In genomic region chrX:57326487-57327221, GRCm38 (mm10) we compare ENCODE assay signal across 8 mouse cellular contexts. TPM values are rescaled to one million over a fixed set of nuclear protein-coding genes. Genes with fewer than 3 reads are reported as not detected.
A peak's percentile ranks its signal among the peaks of the same experiment; 100 is the strongest.
DNase-seq lines count a peak whose midpoint lies in the region; ATAC-seq and TF ChIP-seq lines count a peak whose summit lies in the region.

No protein-coding gene starts in this region.

- TF ChIP-seq CTCF in spleen, adult 2 months (IDR thresholded peaks at IDR 0.05; ENCODE audit: extremely low read depth, insufficient read depth, insufficient read length, insufficient replicate concordance): no peak
- TF ChIP-seq CTCF in lung, adult 2 months (IDR thresholded peaks at IDR 0.05; ENCODE audit: insufficient read depth, low read length): no peak

- ATAC-seq in embryonic facial prominence, embryonic 11.5 days (replicated peaks; ENCODE audit: insufficient number of reproducible peaks, low FRiP score, low TSS enrichment, low read depth): peak; percentile 76
- peak; percentile 90 for ATAC-seq in neural tube, embryonic 14.5 days (ENCODE audit: low read depth)

- H3K9me3 ChIP-seq in embryonic facial prominence, embryonic 11.5 days (replicated peaks; ENCODE audit: control insufficient read depth, low read length): no peaks in the 10 kb centered on the region
- H3K9me3 ChIP-seq in heart, embryonic 10.5 days: no peaks in the 10 kb centered on the region
- no peaks in the 10 kb centered on the region for H3K9me3 ChIP-seq in neural tube, embryonic 14.5 days (ENCODE audit: control insufficient read depth, low read length)

- peak overlapping the region; percentile 5 for H3K9ac ChIP-seq in embryonic facial prominence, embryonic 11.5 days (replicated peaks; ENCODE audit: low read length)
- peak overlapping the region; percentile 32; the same call in 1 of the 2 replicates for H3K9ac ChIP-seq in neural tube, embryonic 14.5 days (replicated peaks; ENCODE audit: low read depth, low read length)

- TF ChIP-seq POLR2A in spleen, adult 2 months (IDR thresholded peaks at IDR 0.05; ENCODE audit: low read depth, low read length): no peak
- TF ChIP-seq POLR2A in lung, adult 2 months (IDR thresholded peaks at IDR 0.05; ENCODE audit: borderline replicate concordance, extremely low read depth, low read depth, low read length): peak; percentile 52; the same call in 1 of the 2 replicates

- 35% methylated on average over 16 of the region's 16 CpGs for WGBS in spleen, adult 2 months
- WGBS in embryonic facial prominence, embryonic 11.5 days: 31% methylated on average over 15 of the region's 16 CpGs
- WGBS in heart, embryonic 10.5 days: 34% methylated on average over 16 of the region's 16 CpGs
- WGBS in lung, adult 2 months: 37% methylated on average over 16 of the region's 16 CpGs
- WGBS in neural tube, embryonic 14.5 days: 35% methylated on average over 16 of the region's 16 CpGs

- H3K36me3 ChIP-seq in spleen, adult 2 months (ENCODE audit: control insufficient read depth, insufficient read depth, low read length): no peaks in the 10 kb centered on the region
- H3K36me3 ChIP-seq in embryonic facial prominence, embryonic 11.5 days (replicated peaks; ENCODE audit: control insufficient read depth, insufficient read depth, low read depth, low read length): no peaks in the 10 kb centered on the region
- no peaks in the 10 kb centered on the region for H3K36me3 ChIP-seq in heart, embryonic 10.5 days
- H3K36me3 ChIP-seq in neural tube, embryonic 14.5 days (ENCODE audit: control insufficient read depth, insufficient read depth, low read length): no peaks in the 10 kb centered on the region

- H3K27me3 ChIP-seq in spleen, adult 2 months (ENCODE audit: control insufficient read depth, insufficient read depth, low read length): no peaks in the 10 kb centered on the region
- H3K27me3 ChIP-seq in embryonic facial prominence, embryonic 11.5 days (ENCODE audit: control insufficient read depth, insufficient read depth, low read length): no peaks in the 10 kb centered on the region
- H3K27me3 ChIP-seq in heart, embryonic 10.5 days (ENCODE audit: insufficient read depth, poor library complexity, severe bottlenecking): 0 out of 2 replicates have a peak, but pooled peaks cover 8% of the 10 kb centered on the region
- no peaks in the 10 kb centered on the region for H3K27me3 ChIP-seq in neural tube, embryonic 14.5 days (ENCODE audit: control insufficient read depth, insufficient read depth, low read length)

- peaks cover 9% of the 10 kb centered on the region; the same call in 1 of the 2 replicates for H3K4me1 ChIP-seq in spleen, adult 2 months (ENCODE audit: control insufficient read depth, insufficient read depth, insufficient read length)
- no peaks in the 10 kb centered on the region for H3K4me1 ChIP-seq in embryonic facial prominence, embryonic 11.5 days (ENCODE audit: control insufficient read depth, insufficient read depth, low read length)
- H3K4me1 ChIP-seq in heart, embryonic 10.5 days: no peaks in the 10 kb centered on the region
- H3K4me1 ChIP-seq in lung, adult 2 months (ENCODE audit: control insufficient read depth, insufficient read depth, low read length): no peaks in the 10 kb centered on the region; the same call in 1 of the 2 replicates
- H3K4me1 ChIP-seq in neural tube, embryonic 14.5 days (ENCODE audit: control insufficient read depth, insufficient read depth, low read length): no peaks in the 10 kb centered on the region

- peak overlapping the region; percentile 60 for H3K27ac ChIP-seq in spleen, adult 2 months (ENCODE audit: insufficient read depth, low read length)
- H3K27ac ChIP-seq in embryonic facial prominence, embryonic 11.5 days (replicated peaks; ENCODE audit: low read depth, low read length): no peak overlapping the region
- peak overlapping the region; percentile 79 for H3K27ac ChIP-seq in heart, embryonic 10.5 days
- no peak overlapping the region for H3K27ac ChIP-seq in neural tube, embryonic 14.5 days (ENCODE audit: low read depth, low read length)

- DNase-seq in spleen, adult 2 months (ENCODE audit: low read depth in 1 of 2, low spot score in 2 of 2): peak in 1 of 2 experiments; percentile 41
- DNase-seq in spleen, postnatal 14 days (ENCODE audit: low spot score in 2 of 2): no peak
- DNase-seq in embryonic facial prominence, embryonic 11.5 days (ENCODE audit: low spot score): peak; percentile 21
- peak; percentile 75 for DNase-seq in heart, embryonic 10.5 days (ENCODE audit: low spot score)
- DNase-seq in kidney, adult 8-10 months: peak; percentile 27 to 38
- DNase-seq in lung, adult 2 months: no peak
- DNase-seq in thymus, postnatal 25 days: peak; percentile 57

- peak overlapping the region; percentile 76 for H3K4me2 ChIP-seq in embryonic facial prominence, embryonic 11.5 days (ENCODE audit: low read depth, low read length)
- peak overlapping the region; percentile 72 for H3K4me2 ChIP-seq in neural tube, embryonic 14.5 days (ENCODE audit: low read depth, low read length)

- H3K4me3 ChIP-seq in spleen, adult 2 months (ENCODE audit: extremely low read depth, insufficient read depth, insufficient read length): peak overlapping the region; percentile 71; the same call in 1 of the 2 replicates
- peak overlapping the region; percentile 28 for H3K4me3 ChIP-seq in embryonic facial prominence, embryonic 11.5 days (ENCODE audit: low read depth, low read length)
- H3K4me3 ChIP-seq in heart, embryonic 10.5 days: peak overlapping the region; percentile 65
- peak overlapping the region; percentile 61 for H3K4me3 ChIP-seq in lung, adult 2 months (replicated peaks; ENCODE audit: extremely low read depth, low read depth, low read length)
- peak overlapping the region; percentile 38 for H3K4me3 ChIP-seq in neural tube, embryonic 14.5 days (ENCODE audit: low read depth, low read length)

RNA-seq across cellular contexts. Expression of gene Arhgef6, which starts 11.9 kb away (rescaled TPM):
- 26.3 and 31.8 TPM in 2 replicates for polyA plus RNA-seq in spleen, adult 2 months (2012; rRNA removed)
- polyA plus RNA-seq in embryonic facial prominence, embryonic 11.5 days (2014; fragmentation: Nextera tagmentation; extraction: Ambion mirVana): 7.2 and 7.3 TPM in 2 replicates
- polyA plus RNA-seq in heart, embryonic 10.5 days (2016; fragmentation: Nextera tagmentation; extraction: Ambion mirVana): 10.7 and 18.9 TPM in 2 replicates
- polyA plus RNA-seq in lung, adult 2 months (2012; rRNA removed): 27.5 and 38.2 TPM in 2 replicates
- 4.9 and 8.8 TPM in 2 replicates for polyA plus RNA-seq in neural tube, embryonic 14.5 days (2014; fragmentation: Nextera tagmentation; extraction: Ambion mirVana)

Comparison
In these comparisons a context has a peak if more than half of its experiments do, and no peak if none do; other contexts are left out.
1. DNase-seq: peak in embryonic facial prominence, embryonic 11.5 days (single experiment), heart, embryonic 10.5 days (single experiment), kidney, adult 8-10 months (2 of 2) and thymus, postnatal 25 days (single experiment); none in spleen, postnatal 14 days (0 of 2) and lung, adult 2 months (single experiment).
2. H3K27ac ChIP-seq: peak in spleen, adult 2 months (single experiment) and heart, embryonic 10.5 days (single experiment); none in embryonic facial prominence, embryonic 11.5 days (single experiment) and neural tube, embryonic 14.5 days (single experiment).
3. Peak in every context shown above with its lines, with median percentiles within 50 percentile points of each other: H3K4me3 ChIP-seq.